Mouse (Mus musculus) cerebellum, adult 11-12 months (tissue): ENCODE data around the gene Sgcd.
"Not testable (repeated sequence)": the region's sequence is repeated elsewhere in the genome, so short reads cannot be mapped to it uniquely, and the experiment has no call there.

ENCODE experiments used
- DNase-seq: peaks from one replicate; pipeline ENCODE4 v3.0.0; 2022

Gene Sgcd

DNA sequence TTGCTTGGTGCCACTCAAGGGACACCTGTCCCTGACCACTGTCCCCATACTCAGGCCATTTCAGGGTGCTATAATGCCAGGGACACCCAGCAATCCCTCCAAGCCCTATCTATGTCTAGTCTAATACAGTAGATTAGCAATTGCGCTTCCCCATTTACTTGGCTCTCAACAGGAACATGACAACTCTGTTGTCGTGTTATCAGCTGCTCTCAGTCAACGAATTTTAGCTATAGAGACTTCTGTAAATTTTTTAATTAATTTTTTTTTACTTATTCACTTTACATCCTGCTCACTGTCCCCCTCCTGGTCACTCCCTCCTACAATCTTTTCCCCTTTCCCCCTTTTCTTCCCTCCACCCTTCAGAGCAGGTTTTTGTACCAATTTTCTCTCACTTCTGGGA lies 542.4 kb downstream of the Sgcd start:
- no peak for DNase-seq

DNA sequence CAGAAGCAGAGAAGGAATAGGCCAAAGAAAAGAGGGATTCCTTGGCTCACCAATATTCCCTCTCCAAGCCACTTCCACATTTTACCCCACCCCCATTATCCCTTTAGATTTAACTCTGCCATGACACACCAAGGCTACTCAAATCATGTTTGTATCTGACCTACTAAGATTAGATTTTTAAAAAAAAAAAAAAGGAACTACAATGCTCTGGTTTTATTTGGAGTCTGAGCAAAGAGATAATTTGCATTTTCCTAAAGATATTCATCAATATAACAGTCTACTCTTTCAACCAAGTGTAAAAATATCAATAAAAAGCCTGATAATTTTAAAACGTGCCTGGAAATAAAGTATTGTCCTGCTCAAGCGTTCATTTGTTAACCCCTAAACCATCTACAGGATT lies 543.1 kb downstream of the Sgcd start:
- DNase-seq = no peak

DNA sequence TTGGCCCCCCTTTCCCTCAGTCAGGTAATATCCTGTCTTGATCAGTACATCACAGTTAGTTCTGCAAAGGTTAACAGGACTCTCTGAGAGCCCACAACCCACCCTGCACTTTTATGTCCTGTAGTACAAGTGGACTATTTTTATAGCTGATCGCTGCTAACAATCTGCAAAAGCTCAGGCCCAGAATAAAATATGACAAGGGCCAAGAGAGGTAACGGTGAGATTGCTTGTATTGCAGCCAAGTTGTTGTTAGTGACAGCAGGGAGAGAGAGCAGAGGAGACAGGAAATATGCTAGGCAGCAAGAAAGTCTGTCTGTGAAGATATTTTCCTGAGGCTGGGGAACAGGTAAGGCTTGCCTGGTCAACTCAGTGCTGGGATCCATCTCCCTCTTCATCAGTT lies 546.5 kb downstream of the Sgcd start:
- DNase-seq = no peak

GRCm38 (mm10) chr11:47399607-47400006 lies 589.2 kb downstream of the Sgcd start:
- no peak for DNase-seq

DNA sequence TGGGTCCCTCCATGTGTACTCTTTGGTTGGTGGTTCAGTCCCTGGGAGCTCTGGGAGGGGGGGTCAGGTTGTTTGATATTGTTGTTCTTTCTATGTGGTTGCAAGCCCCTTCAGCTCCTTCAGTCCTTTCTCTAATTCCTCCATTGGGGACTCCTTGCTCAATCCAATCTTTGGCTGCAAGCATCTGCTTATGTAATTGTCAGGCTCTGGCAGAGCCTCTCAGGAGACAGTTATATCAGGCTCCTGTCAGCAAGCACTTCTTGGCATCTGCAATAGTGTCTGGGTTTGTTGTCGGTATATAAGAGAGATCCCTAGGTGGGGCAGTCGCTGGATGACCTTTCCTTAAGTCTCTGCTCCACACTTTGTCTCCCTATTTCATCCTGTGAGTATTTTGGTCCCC lies 598.0 kb downstream of the Sgcd start:
- not testable (repeated sequence) for DNase-seq

DNA sequence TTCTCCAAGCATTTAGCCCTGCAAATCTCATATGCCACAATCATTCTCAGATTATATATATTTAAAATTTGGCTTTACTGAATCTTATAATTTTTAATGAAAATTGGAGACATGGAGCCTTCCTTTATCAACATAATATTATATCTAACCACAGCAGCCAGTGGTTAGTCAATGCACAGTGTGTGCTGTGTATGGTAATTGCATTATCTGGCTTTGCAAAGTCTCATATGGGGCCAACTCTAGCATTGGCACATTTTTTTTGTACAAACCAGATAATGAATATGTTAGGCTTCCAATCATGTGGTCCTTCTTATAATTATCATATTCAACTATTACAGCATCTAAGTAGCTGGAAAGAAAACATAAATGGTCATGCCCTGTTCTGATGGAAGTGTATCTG lies 599.4 kb downstream of the Sgcd start:
- no peak for DNase-seq

DNA sequence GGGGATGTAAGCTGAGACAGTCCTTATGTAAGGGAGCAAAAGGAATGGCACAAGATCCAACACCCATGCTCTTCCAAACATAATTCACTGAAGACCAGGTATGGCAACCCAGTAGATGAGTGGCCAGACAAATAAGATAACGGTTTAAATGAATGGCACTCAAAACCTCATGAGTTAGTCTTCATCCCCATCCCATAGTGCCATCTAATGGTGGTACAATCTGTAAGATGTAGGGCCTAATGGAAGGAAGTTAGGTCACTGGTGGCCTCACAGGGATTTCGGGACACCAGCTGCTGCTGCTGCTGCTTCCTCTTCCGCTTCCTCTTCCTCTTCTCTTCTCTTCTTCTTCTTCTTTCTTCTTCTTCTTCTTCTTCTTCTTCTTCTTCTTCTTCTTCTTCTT lies 601.0 kb downstream of the Sgcd start:
- DNase-seq = no peak

DNA sequence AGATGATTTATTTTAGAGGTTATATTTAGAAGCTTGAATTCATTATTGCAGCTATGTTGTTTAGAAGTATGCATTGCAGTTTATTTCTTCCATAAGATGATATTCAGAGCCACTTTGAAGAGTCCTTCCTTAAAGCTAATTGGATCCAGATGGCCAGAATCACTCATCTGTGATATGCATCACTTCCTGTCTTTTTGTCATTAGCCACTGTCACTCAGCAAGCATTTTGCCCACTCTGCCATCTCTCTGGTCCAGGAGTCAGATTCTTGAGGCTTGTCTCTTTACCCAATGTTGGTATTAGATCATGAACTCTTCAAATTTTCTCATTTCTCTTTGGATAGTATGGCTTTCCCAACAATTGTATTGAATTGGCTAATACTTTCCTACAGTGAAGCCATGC lies 602.6 kb downstream of the Sgcd start:
- no peak for DNase-seq

- no peak for DNase-seq
Measured at GRCm38 (mm10) chr11:47379630-47379958, 609.2 kb downstream of the Sgcd start.

DNA sequence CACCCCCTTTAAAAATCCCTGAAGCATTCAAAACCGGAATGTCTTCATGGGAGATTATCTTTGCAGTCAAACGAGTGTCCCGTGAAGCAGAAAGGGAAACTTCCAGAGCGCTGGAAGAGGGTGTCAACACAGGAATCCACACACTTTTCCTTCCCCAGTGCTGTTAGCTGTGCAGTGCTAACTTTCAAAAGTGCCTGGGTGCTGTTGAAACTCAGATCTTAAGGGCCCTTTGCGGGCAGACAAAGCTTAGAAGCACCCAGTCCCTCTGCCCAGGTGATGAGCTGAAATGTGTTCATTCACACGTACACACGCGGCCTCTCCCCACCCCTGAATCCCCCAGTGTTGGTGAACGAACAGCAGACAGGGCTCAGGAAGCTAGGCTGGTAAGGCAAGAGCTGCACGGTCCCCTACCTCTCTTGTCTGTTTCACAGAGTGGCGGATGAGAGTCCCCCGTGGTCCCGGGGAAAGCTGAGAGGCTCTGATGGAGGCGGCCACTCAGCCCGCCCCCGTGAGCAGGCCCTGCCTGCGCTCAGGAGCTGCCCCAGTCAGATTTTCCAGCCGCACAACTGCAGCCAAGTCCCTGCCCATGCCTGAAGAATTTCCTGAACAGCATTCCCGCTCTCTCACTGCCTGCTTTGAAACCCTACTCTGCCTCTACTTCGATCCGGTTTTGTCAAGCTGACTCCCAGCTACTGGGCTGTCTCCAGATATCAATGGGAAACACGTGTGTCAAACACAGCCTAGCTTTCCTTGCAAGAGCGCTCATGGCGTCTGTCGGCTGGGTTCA lies 609.7 kb downstream of the Sgcd start:
- DNase-seq = peak; percentile 1

GRCm38 (mm10) chr11:47377421-47377820 lies 611.3 kb downstream of the Sgcd start:
- no peak for DNase-seq

DNA sequence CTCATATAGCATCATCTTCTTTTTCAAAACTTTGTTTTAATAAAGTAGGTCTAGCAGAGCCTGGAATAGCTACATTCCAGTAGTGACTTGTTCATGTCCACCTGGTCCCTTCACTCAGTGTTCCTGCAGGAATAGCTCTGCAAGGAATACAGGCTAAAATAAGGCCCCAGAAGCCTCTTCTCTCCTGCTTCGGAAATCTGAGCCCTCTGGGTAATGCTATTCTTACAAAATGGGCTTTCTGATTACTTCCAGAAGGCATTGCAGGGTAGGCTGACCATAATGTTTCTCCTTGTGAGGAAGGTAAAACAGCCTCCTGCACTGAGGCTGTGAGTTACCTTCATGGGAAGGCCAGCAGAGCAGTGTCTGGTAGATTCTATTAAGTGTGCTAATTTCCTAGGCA lies 611.9 kb downstream of the Sgcd start:
- no peak for DNase-seq

- DNase-seq = no peak
Measured at GRCm38 (mm10) chr11:47371616-47372015, 617.2 kb downstream of the Sgcd start.

DNA sequence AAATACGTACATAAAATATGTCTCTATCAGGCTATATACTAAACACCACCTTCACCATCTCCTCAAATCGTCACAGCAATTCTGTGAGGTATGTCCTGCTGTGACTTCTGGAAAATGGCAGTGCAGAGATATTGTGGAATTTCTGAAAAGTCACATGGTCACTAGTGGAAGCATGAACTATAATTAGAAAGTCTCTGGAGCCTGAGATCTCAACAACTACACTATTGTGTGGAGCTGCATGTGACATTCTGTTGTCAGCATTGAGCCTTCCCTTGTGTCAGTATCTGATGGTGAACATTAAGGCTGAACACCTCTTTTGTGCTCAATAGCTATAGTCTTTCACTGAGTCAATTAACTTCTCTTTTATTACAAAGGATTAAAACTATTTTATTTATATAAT lies 637.2 kb downstream of the Sgcd start:
- no peak for DNase-seq

DNA sequence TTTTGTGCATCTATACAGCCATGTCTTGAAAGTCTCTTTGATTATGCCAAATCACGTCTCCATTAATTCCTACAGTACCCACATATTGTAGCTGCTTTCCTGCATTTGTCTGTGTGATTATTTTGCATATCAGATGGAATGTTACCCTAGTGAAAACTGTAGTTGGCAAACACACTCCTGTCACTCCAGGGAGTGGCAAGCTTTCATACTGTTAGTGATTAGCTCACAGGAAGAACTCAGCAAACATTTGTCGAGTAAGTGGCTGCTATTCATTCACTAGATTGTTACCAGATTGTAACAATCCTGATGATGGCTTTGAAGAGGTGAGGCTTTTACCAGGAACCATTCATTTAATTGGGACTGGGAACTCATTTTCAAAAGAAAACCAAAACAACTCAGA lies 645.3 kb downstream of the Sgcd start:
- DNase-seq = no peak

DNA sequence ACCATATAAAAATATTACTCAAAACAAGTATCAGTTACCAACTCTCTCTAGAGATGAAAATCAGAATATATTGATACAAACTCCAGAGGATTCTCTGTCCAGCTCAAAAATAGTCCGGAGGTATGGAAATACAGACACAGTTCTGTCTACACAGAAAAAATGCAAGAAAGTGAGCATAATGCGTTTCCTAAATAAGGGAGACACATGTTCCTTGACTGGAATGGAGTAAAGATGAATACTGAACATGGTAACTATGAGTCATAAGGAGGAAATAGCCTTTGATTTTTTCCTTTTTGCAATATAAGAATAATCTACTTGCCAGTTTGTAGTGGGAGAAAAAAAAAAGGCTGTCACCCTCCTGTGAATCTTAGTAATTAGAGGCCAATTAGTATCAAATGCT lies 655.1 kb downstream of the Sgcd start:
- no peak for DNase-seq

GRCm38 (mm10) chr11:47305579-47305978 lies 683.2 kb downstream of the Sgcd start:
- DNase-seq = no peak

- no peak for DNase-seq
Measured at GRCm38 (mm10) chr11:47304702-47305450, 683.9 kb downstream of the Sgcd start.

DNA sequence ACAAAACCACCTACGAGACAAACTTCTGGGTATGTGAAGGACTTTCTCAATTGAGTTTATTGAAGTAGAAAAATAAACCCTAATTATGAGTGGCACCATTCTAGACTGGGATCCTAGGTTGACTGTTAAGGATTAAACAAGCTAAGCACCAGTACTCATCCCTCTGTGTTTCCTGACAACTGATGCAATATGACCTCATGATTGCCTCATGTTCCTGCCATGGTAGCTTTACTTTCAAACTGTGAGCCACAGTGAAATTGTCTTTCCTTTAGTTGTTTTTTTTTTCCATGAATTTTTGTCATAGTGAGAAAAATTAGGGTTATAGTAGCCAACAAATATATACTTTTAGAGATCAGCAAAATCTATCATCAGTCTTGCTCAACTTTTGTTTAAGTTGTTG lies 689.0 kb downstream of the Sgcd start:
- no peak for DNase-seq

- DNase-seq = no peak
Measured at GRCm38 (mm10) chr11:47297805-47298340, 690.9 kb downstream of the Sgcd start.

DNA sequence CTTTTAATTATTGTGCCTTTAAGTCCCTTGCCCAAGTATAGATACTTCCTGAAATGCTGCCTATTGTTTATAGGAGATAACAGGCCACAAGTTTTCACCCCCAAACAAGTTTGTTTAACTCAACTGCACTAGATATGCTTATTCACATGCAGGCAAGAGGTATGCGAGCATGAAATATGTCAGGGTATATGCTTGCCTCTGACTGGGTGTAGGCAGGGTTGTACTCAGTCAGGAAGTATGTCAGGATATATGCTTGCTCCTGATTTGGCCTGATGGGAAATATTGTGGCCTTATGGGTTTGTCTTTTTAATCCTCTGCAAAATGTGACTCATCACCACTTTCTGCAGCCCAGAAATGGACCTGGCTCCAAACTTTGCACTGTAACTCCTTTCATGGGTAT lies 694.0 kb downstream of the Sgcd start:
- DNase-seq = no peak

- DNase-seq = no peak
Measured at GRCm38 (mm10) chr11:47276586-47276985, 712.2 kb downstream of the Sgcd start.

- no peak for DNase-seq
Measured at GRCm38 (mm10) chr11:47268556-47268955, 720.2 kb downstream of the Sgcd start.

- DNase-seq = no peak
Measured at GRCm38 (mm10) chr11:47264267-47264984, 724.3 kb downstream of the Sgcd start.
